Mouse (Mus musculus) forebrain, postnatal 0 days (tissue): ENCODE measurements around the gene Alpk3. TPM values are rescaled to one million over a fixed set of nuclear protein-coding genes. Genes with fewer than 3 reads are reported as not detected.

Source experiments
- ATAC-seq: fragments of 200-750 bp; cut with Nextera tagmentation; 2 replicates; pipeline ENCODE4 v1.8.0; 2017; ENCODE audit warnings: mild to moderate bottlenecking, moderate library complexity
- DNase-seq: peaks from one replicate; pipeline ENCODE4 v3.0.0-alpha.2; 2015
- H3K27ac ChIP-seq: fragments of 300-500 bp; sonication (generic); 2 replicates; pipeline ENCODE4 v1.5.1; 2014; ENCODE audit warnings: low read depth, mild to moderate bottlenecking, antibody characterized with exemption, low read length, moderate library complexity, mixed read lengths
- H3K27me3 ChIP-seq: fragments of 300-500 bp; sonication (generic); 2 replicates; pipeline ENCODE4 v1.6.1; 2014; ENCODE audit warnings: mild to moderate bottlenecking, low read length, mixed read lengths; ENCODE audit not compliant: insufficient read depth
- H3K36me3 ChIP-seq: fragments of 300-500 bp; sonication (generic); 2 replicates; pipeline ENCODE4 v1.6.1; 2014; ENCODE audit warnings: mild to moderate bottlenecking, moderate library complexity; ENCODE audit not compliant: insufficient read depth
- H3K4me1 ChIP-seq: fragments of 300-500 bp; sonication (generic); 2 replicates; pipeline ENCODE4 v1.6.1; 2014; ENCODE audit warnings: antibody characterized with exemption; ENCODE audit not compliant: insufficient read depth
- H3K4me2 ChIP-seq: fragments of 300-500 bp; sonication (generic); 2 replicates; pipeline ENCODE4 v1.6.1; 2014; ENCODE audit warnings: low read depth, mild to moderate bottlenecking, moderate library complexity
- H3K4me3 ChIP-seq: fragments of 300-500 bp; sonication (generic); 2 replicates; pipeline ENCODE4 v1.5.1; 2014; ENCODE audit warnings: low read depth, low read length, mixed read lengths
- H3K9ac ChIP-seq: fragments of 300-500 bp; sonication (generic); 2 replicates; pipeline ENCODE4 v1.6.1; 2014; ENCODE audit warnings: mild to moderate bottlenecking
- H3K9me3 ChIP-seq: fragments of 300-500 bp; sonication (generic); 2 replicates; pipeline ENCODE4 v1.6.1; 2016; ENCODE audit warnings: low read length
- CTCF ChIP-seq: sonication (generic); IDR thresholded peaks from 2 replicates; pipeline ENCODE4 v1.5.1; 2016; ENCODE audit warnings: antibody characterized with exemption, control low read depth, low read depth
- WGBS: fragments of 180-500 bp; shearing (Covaris S2); extraction: QIAGEN DNeasy Blood & Tissue Kit; methylation state at CpG from one replicate; pipeline ENCODE4 v1.1.7; 2014; 5-methylcytosine and 5-hydroxymethylcytosine counted together
- polyA plus RNA-seq: library from polyadenylated mRNA; unstranded; fragments of >200 nt; fragmentation: Nextera tagmentation; extraction: Ambion mirVana; gene quantifications from 2 replicates; pipeline ENCODE4 v1.2.1, GENCODE M21; 2015
- total RNA-seq: library from RNA; depleted of rRNA; stranded (reverse); fragments of >200 nt; gene quantifications from 2 replicates; pipeline ENCODE4 v1.2.3, GENCODE M21; 2014

The Alpk3 gene
- total and polyA plus RNA-seq, 2 experiments from 2014 or later = 0.07 to 0.43 TPM

GRCm38 (mm10) chr7:81124773-81125172 is 67.4 kb downstream of the Alpk3 start:
- ATAC-seq (no peak), DNase-seq (no peak)
- Histone ChIP-seq H3K9ac (no peak overlapping the region), H3K9me3 (no peaks in the 10 kb centered on the region), H3K4me1 (no peaks in the 10 kb centered on the region), H3K27ac (no peak overlapping the region), H3K36me3 (no peaks in the 10 kb centered on the region), H3K27me3 (no peaks in the 10 kb centered on the region), H3K4me2 (no peak overlapping the region), H3K4me3 (no peak overlapping the region)
- 81% methylated on average over 8 of the region's 8 CpGs for WGBS
- no peak for TF ChIP-seq CTCF

DNA sequence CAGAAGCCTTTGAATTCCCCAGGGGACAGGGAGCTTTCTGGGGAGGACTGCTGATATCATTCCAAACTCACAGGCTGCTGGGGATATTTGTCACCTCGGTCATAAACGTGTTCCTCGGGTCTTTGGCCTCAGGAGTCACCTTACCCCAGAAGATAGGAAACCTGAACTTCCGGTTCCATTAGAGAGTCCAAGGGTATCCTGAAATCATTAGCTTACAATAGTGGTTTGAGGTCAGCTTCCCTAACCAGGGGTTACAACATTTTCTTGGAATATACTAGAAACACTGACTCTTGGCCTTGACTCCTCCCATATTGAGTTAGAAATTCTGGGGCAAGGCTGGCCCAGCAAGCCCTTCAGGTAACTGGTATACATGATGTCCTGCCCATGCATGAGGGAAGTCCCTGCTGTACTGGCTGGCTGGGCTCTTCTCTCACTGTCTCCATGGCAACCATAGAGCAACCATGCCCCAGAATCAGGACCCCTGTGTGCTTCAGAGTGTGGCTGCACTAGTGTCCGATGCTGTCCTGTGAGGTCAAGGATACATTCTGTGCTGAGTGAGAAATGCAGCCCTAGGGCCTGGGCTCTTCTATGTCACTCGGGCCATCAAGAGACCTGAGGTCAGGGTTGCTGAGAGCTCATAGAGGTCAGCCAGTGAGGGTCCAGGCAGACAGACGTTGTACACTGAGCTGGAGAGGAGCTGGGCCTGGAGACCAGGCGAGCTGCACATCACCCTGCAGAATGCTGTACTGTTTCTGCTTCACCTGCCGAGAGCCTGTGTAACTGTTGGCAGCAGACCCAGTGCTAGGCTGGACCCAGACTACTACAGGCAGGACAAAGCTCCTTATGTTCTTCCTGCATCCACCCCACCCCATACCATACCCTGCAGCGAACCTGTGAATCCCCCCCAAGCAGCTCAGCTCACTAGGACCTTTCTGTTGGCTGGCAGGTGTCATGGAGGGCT is 68.1 kb downstream of the Alpk3 start:
- no peak overlapping the region for H3K9ac ChIP-seq
- H3K9me3 ChIP-seq = no peaks in the 10 kb centered on the region
- 77% methylated on average over 10 of the region's 10 CpGs for WGBS
- H3K27ac ChIP-seq = no peak overlapping the region
- no peak overlapping the region for H3K4me3 ChIP-seq
- ATAC-seq (peak; percentile 50), DNase-seq (no peak)
- no peaks in the 10 kb centered on the region for H3K36me3 ChIP-seq
- TF ChIP-seq CTCF = no peak
- H3K4me1 ChIP-seq = no peaks in the 10 kb centered on the region
- H3K27me3 ChIP-seq = no peaks in the 10 kb centered on the region
- no peak overlapping the region for H3K4me2 ChIP-seq

- TF ChIP-seq CTCF = no peak
- Histone ChIP-seq H3K4me1 (no peaks in the 10 kb centered on the region), H3K36me3 (no peaks in the 10 kb centered on the region), H3K9me3 (no peaks in the 10 kb centered on the region), H3K27me3 (no peaks in the 10 kb centered on the region), H3K27ac (no peak overlapping the region), H3K4me2 (no peak overlapping the region), H3K4me3 (no peak overlapping the region), H3K9ac (no peak overlapping the region)
- WGBS = 78% methylated on average over 7 of the region's 7 CpGs
- ATAC-seq (no peak), DNase-seq (no peak)
Measured at GRCm38 (mm10) chr7:81131864-81132263, 74.5 kb downstream of the Alpk3 start.

GRCm38 (mm10) chr7:81132851-81133279 is 75.5 kb downstream of the Alpk3 start:
- H3K27ac ChIP-seq = no peak overlapping the region
- WGBS = 16% methylated on average over 2 of the region's 2 CpGs
- no peak for TF ChIP-seq CTCF
- no peaks in the 10 kb centered on the region for H3K4me1 ChIP-seq
- ATAC-seq = no peak
- H3K4me3 ChIP-seq = no peak overlapping the region
- DNase-seq = no peak
- no peaks in the 10 kb centered on the region for H3K36me3 ChIP-seq
- H3K9me3 ChIP-seq = no peaks in the 10 kb centered on the region
- no peak overlapping the region for H3K9ac ChIP-seq
- no peak overlapping the region for H3K4me2 ChIP-seq
- no peaks in the 10 kb centered on the region for H3K27me3 ChIP-seq

GRCm38 (mm10) chr7:81133416-81133815 is 76.0 kb downstream of the Alpk3 start:
- H3K27ac ChIP-seq = no peak overlapping the region
- H3K4me3 ChIP-seq = no peak overlapping the region
- no peak overlapping the region for H3K4me2 ChIP-seq
- WGBS = 67% methylated on average over 6 of the region's 6 CpGs
- no peak for ATAC-seq
- no peak overlapping the region for H3K9ac ChIP-seq
- no peaks in the 10 kb centered on the region for H3K27me3 ChIP-seq
- no peak for TF ChIP-seq CTCF
- H3K4me1 ChIP-seq = no peaks in the 10 kb centered on the region
- no peaks in the 10 kb centered on the region for H3K9me3 ChIP-seq
- no peak for DNase-seq
- H3K36me3 ChIP-seq = no peaks in the 10 kb centered on the region

DNA sequence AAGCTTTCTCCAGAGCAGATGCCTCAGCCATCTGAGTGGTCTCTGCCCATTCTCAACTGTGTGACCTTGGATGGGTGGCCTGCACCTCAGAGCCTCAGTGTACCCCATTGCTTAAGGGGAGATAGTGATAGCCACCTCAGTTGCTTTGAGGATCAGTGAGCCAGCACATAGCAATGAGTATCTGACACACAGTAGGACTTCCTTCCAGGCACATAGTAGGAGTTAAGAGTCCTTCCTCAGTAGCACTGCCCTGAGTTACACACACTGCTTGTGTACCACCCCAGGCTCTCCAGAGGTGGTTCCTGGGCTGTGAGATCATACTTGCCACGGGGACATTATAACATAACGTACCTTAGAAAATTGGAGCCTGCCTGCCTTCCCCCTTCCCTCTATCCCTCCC is 76.5 kb downstream of the Alpk3 start:
- H3K27ac ChIP-seq = no peak overlapping the region; the same call in 1 of the 2 replicates
- H3K4me2 ChIP-seq = no peak overlapping the region
- no peaks in the 10 kb centered on the region for H3K36me3 ChIP-seq
- no peaks in the 10 kb centered on the region for H3K9me3 ChIP-seq
- no peak overlapping the region for H3K9ac ChIP-seq
- ATAC-seq = peak; percentile 8; the same call in 1 of the 2 replicates
- H3K27me3 ChIP-seq = no peaks in the 10 kb centered on the region
- no peaks in the 10 kb centered on the region for H3K4me1 ChIP-seq
- no peak for DNase-seq
- TF ChIP-seq CTCF = no peak
- WGBS = 74% methylated on average over 2 of the region's 2 CpGs
- no peak overlapping the region for H3K4me3 ChIP-seq

GRCm38 (mm10) chr7:81134614-81135067 is 77.2 kb downstream of the Alpk3 start:
- ATAC-seq (peak; percentile 96), DNase-seq (peak; percentile 63)
- peak; percentile 3; the same call in 1 of the 2 replicates for TF ChIP-seq CTCF
- H3K36me3 ChIP-seq = no peaks in the 10 kb centered on the region
- H3K4me1 ChIP-seq = no peaks in the 10 kb centered on the region
- H3K4me3 ChIP-seq = no peak overlapping the region
- H3K9me3 ChIP-seq = no peaks in the 10 kb centered on the region
- no peak overlapping the region for H3K9ac ChIP-seq
- 33% methylated on average over 9 of the region's 9 CpGs for WGBS
- peak overlapping the region; percentile 26 for H3K4me2 ChIP-seq
- no peak overlapping the region for H3K27ac ChIP-seq
- H3K27me3 ChIP-seq = no peaks in the 10 kb centered on the region
